Mouse (Mus musculus) testis, adult 2 months (tissue): ENCODE measurements around the gene Yif1b. TPM values are rescaled to one million over a fixed set of nuclear protein-coding genes. Genes with fewer than 3 reads are reported as not detected.
A peak's percentile ranks its signal among the peaks of the same experiment; 100 is the strongest.

Source experiments
- H3K27ac ChIP-seq: fragments of 200-500 bp; 2 replicates; pipeline ENCODE4 v1.5.1; 2012; ENCODE audit warnings: low read depth, low read length; ENCODE audit not compliant: control insufficient read depth, insufficient read depth
- H3K27me3 ChIP-seq: fragments of 200-500 bp; 2 replicates; pipeline ENCODE4 v1.6.1; 2012; ENCODE audit warnings: mild to moderate bottlenecking, low read length, moderate library complexity; ENCODE audit not compliant: control insufficient read depth, insufficient read depth
- H3K36me3 ChIP-seq: fragments of 200-500 bp; 2 replicates; pipeline ENCODE4 v1.6.1; 2012; ENCODE audit warnings: mild to moderate bottlenecking, low read length; ENCODE audit not compliant: control insufficient read depth, insufficient read depth
- H3K4me1 ChIP-seq: fragments of 200-500 bp; 2 replicates; pipeline ENCODE4 v1.6.1; 2012; ENCODE audit warnings: low read length; ENCODE audit not compliant: control insufficient read depth, insufficient read depth
- H3K4me3 ChIP-seq: fragments of 200-500 bp; 2 replicates; pipeline ENCODE4 v1.5.1; 2012; ENCODE audit warnings: low read depth, mild to moderate bottlenecking, low read length, moderate library complexity, mixed read lengths; ENCODE audit not compliant: control insufficient read depth
- CTCF ChIP-seq: fragments of 200-500 bp; IDR thresholded peaks from 2 replicates; pipeline ENCODE4 v1.5.1; 2012; ENCODE audit warnings: low read depth, mild to moderate bottlenecking, inconsistent platforms, low read length, moderate library complexity; ENCODE audit not compliant: control insufficient read depth, insufficient read depth, insufficient replicate concordance
- POLR2A ChIP-seq: fragments of 200-500 bp; IDR thresholded peaks from 2 replicates; pipeline ENCODE4 v1.6.1; 2012; ENCODE audit warnings: low read depth, mild to moderate bottlenecking, inconsistent platforms, low read length, moderate library complexity; ENCODE audit not compliant: control insufficient read depth
- polyA plus RNA-seq: library from polyadenylated mRNA; depleted of rRNA; stranded (reverse); fragments of >200 nt; gene quantifications from 2 replicates; pipeline ENCODE4 v1.2.3, GENCODE M21; 2012; rRNA removed

Yif1b gene
- polyA plus RNA-seq, 1 experiment: 321 TPM

- H3K4me3 ChIP-seq: peak overlapping the region; percentile 29
These were observed 57.9 kb downstream of the Yif1b start for GRCm38 (mm10) chr7:29295861-29296647.

DNA sequence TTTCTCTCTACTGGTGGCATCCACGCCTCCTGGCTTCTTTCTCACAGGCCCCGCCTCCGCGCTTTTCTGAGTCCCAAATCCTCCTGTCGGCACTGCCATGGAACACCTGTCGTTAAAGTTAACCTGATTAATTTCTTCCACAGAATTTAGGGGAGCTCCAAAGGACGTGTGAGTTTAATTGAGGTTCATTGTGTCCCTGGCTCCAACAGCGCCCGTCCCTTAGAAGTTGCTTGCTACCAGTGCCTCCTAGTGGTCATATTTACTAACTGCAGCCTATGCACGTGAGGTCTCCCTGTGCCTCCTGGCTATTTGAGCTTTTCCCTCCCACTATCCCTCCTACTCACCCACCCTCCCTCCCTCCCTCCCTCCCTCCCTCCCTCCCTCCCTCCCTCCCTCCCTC lies 58.9 kb downstream of the Yif1b start:
- no peak overlapping the region for H3K27ac ChIP-seq
- TF ChIP-seq POLR2A: no peak
- TF ChIP-seq CTCF: peak; percentile 93; the same call in 1 of the 2 replicates
- peaks cover 11% of the 10 kb centered on the region for H3K4me1 ChIP-seq
- H3K36me3 ChIP-seq: no peaks in the 10 kb centered on the region
- no peaks in the 10 kb centered on the region for H3K27me3 ChIP-seq
- no peak overlapping the region for H3K4me3 ChIP-seq

More at GRCm38 (mm10) chr7:29295861-29296647, 57.9 kb downstream of the Yif1b start:
- peaks cover 9% of the 10 kb centered on the region for H3K4me1 ChIP-seq
- no peak overlapping the region for H3K27ac ChIP-seq
- TF ChIP-seq POLR2A (no peak), CTCF (no peak)
- H3K36me3 ChIP-seq: no peaks in the 10 kb centered on the region
- H3K27me3 ChIP-seq: no peaks in the 10 kb centered on the region

Other genes starting within 250 kb of the Yif1b start
- gene Ryr1, start 113.2 kb upstream of the Yif1b start, polyA plus RNA-seq: 0.70 and 1.1 TPM in 2 replicates
- gene Rasgrp4, start 103.5 kb upstream of the Yif1b start, polyA plus RNA-seq: 0.31 and 1.1 TPM in 2 replicates
- gene Fam98c, start 82.1 kb upstream of the Yif1b start, polyA plus RNA-seq: 194 and 338 TPM in 2 replicates
- 506 and 536 TPM in 2 replicates for gene Ggn, start 68.1 kb upstream of the Yif1b start, polyA plus RNA-seq
- gene Spred3, start 67.9 kb upstream of the Yif1b start, polyA plus RNA-seq: 40.9 and 41.8 TPM in 2 replicates
- 362 and 383 TPM in 2 replicates for gene Psmd8, start 57.6 kb upstream of the Yif1b start, polyA plus RNA-seq
- gene Catsperg1, start 24.3 kb upstream of the Yif1b start, polyA plus RNA-seq: 222 and 254 TPM in 2 replicates
- gene Kcnk6, start 5.8 kb upstream of the Yif1b start, polyA plus RNA-seq: 4.8 and 5.8 TPM in 2 replicates
- 0.15 and 0.29 TPM in 2 replicates for gene 2200002D01Rik, start 10.1 kb downstream of the Yif1b start, polyA plus RNA-seq
- gene Spint2, start 43.6 kb downstream of the Yif1b start, polyA plus RNA-seq: 146 and 160 TPM in 2 replicates
- gene Ppp1r14a, start 51.0 kb downstream of the Yif1b start, polyA plus RNA-seq: 11.3 and 11.9 TPM in 2 replicates
- gene Dpf1, start 65.6 kb downstream of the Yif1b start, polyA plus RNA-seq: 8.0 and 8.6 TPM in 2 replicates